Mouse (Mus musculus): Measurements from ENCODE around the gene Lhx5. TPM values are rescaled to one million over a fixed set of nuclear protein-coding genes. Genes with fewer than 3 reads are reported as not detected.

The Lhx5 gene
- polyA plus RNA-seq, 1 experiment from 2014 or later, result 3.1 TPM

GRCm38 (mm10) chr5:120424039-120424438 lies 7.5 kb upstream of the Lhx5 start:
- H3K4me1 ChIP-seq, result peaks cover 8% of the 10 kb centered on the region
- H3K27ac ChIP-seq (replicated peaks), result no peak overlapping the region
- no peak overlapping the region for H3K4me3 ChIP-seq

DNA sequence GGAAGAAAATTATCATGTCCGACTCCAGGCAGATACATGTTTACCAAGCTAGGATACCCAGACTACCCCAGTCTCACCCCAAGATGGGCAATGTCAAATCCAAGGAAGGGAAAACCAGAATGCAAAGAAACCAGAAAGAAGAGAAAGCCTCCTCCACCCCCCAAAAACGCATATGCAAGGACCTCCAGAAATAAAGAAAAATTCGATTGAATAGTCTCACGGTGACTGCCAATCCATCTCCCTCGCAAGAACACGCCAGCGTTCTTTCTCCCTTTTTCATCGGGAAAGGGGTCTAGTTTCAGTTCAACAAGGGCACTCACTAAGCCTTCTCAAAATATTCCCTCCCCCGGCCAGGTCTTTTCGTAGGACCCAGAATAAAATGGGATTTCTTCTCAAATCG lies 6.8 kb upstream of the Lhx5 start:
- H3K4me1 ChIP-seq, result peaks cover 8% of the 10 kb centered on the region
- no peaks in the 10 kb centered on the region for H3K36me3 ChIP-seq (replicated peaks)
- H3K27me3 ChIP-seq (replicated peaks; ENCODE audit: low read depth, poor library complexity, severe bottlenecking), result peaks cover 97% of the 10 kb centered on the region
- peak; percentile 9 for DNase-seq (ENCODE audit: low spot score)
- no peak overlapping the region for H3K27ac ChIP-seq (replicated peaks)
- no peak overlapping the region for H3K4me3 ChIP-seq
- WGBS, result 1% methylated on average over 11 of the region's 11 CpGs
- no peaks in the 10 kb centered on the region for H3K9me3 ChIP-seq

More at GRCm38 (mm10) chr5:120424039-120424438, 7.5 kb upstream of the Lhx5 start:
- 1% methylated on average over 19 of the region's 19 CpGs for WGBS
- H3K27me3 ChIP-seq (replicated peaks; ENCODE audit: low read depth, poor library complexity, severe bottlenecking), result peaks cover 96% of the 10 kb centered on the region
- DNase-seq (ENCODE audit: low spot score), result peak; percentile 90
- no peaks in the 10 kb centered on the region for H3K9me3 ChIP-seq
- no peaks in the 10 kb centered on the region for H3K36me3 ChIP-seq (replicated peaks)

GRCm38 (mm10) chr5:120425711-120426110 lies 5.8 kb upstream of the Lhx5 start:
- H3K4me3 ChIP-seq, result peak overlapping the region; percentile 13; the same call in 1 of the 2 replicates
- H3K4me1 ChIP-seq, result peaks cover 8% of the 10 kb centered on the region
- H3K36me3 ChIP-seq (replicated peaks), result no peaks in the 10 kb centered on the region
- peaks cover 99% of the 10 kb centered on the region for H3K27me3 ChIP-seq (replicated peaks; ENCODE audit: low read depth, poor library complexity, severe bottlenecking)
- no peaks in the 10 kb centered on the region for H3K9me3 ChIP-seq
- no peak overlapping the region for H3K27ac ChIP-seq (replicated peaks)
- 0% methylated on average over 20 of the region's 20 CpGs for WGBS
- DNase-seq (ENCODE audit: low spot score), result peak; percentile 14

GRCm38 (mm10) chr5:120426572-120426971 lies 4.9 kb upstream of the Lhx5 start:
- Histone ChIP-seq H3K36me3 (replicated peaks) (no peaks in the 10 kb centered on the region), H3K27me3 (replicated peaks; ENCODE audit: low read depth, poor library complexity, severe bottlenecking) (peaks cover 100% of the 10 kb centered on the region), H3K9me3 (no peaks in the 10 kb centered on the region), H3K4me1 (peaks cover 16% of the 10 kb centered on the region), H3K4me3 (no peak overlapping the region), H3K27ac (replicated peaks) (no peak overlapping the region)
- peak; percentile 22 for DNase-seq (ENCODE audit: low spot score)
- WGBS, result 2% methylated on average over 10 of the region's 10 CpGs

DNA sequence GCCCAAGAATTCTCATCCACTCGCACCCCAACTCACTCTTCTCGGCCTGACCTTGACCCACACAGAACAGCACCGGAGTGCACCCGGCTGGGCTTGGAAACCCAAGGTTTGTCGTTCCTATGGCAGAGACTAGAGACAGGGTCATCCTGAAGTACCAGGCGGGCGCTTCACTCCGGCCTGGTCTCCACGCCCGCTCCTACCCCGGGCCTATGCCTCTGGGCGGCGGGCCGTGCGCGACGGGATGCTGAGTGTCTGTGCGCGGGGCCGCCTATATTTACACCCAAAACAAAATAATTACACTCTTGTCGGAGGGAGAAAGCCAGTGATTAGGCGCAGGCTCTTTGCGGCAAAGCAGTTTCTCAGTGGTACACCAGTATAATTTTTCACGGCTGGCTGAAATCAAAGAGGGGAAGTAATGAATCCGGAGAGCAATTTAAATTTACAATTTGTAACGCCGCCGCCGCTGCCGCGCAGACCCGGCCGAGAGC lies 4.0 kb upstream of the Lhx5 start:
- H3K36me3 ChIP-seq (replicated peaks), result no peaks in the 10 kb centered on the region
- H3K27ac ChIP-seq (replicated peaks), result no peak overlapping the region
- no peaks in the 10 kb centered on the region for H3K9me3 ChIP-seq
- peak; percentile 49 for DNase-seq (ENCODE audit: low spot score)
- under 1% methylated on average over 33 of the region's 33 CpGs for WGBS
- peak overlapping the region; percentile 31 for H3K4me3 ChIP-seq
- H3K4me1 ChIP-seq, result peaks cover 24% of the 10 kb centered on the region
- H3K27me3 ChIP-seq (replicated peaks; ENCODE audit: low read depth, poor library complexity, severe bottlenecking), result peaks cover 100% of the 10 kb centered on the region

- peaks cover 100% of the 10 kb centered on the region for H3K27me3 ChIP-seq (replicated peaks; ENCODE audit: low read depth, poor library complexity, severe bottlenecking)
- no peaks in the 10 kb centered on the region for H3K36me3 ChIP-seq (replicated peaks)
- peak; percentile 27 for DNase-seq (ENCODE audit: low spot score)
- H3K4me3 ChIP-seq, result peak overlapping the region; percentile 31; the same call in 1 of the 2 replicates
- H3K4me1 ChIP-seq, result peaks cover 25% of the 10 kb centered on the region
- H3K9me3 ChIP-seq, result no peaks in the 10 kb centered on the region
- WGBS, result 3% methylated on average over 21 of the region's 21 CpGs
- H3K27ac ChIP-seq (replicated peaks), result no peak overlapping the region
These were observed 3.2 kb upstream of the Lhx5 start for GRCm38 (mm10) chr5:120428189-120428838.

DNA sequence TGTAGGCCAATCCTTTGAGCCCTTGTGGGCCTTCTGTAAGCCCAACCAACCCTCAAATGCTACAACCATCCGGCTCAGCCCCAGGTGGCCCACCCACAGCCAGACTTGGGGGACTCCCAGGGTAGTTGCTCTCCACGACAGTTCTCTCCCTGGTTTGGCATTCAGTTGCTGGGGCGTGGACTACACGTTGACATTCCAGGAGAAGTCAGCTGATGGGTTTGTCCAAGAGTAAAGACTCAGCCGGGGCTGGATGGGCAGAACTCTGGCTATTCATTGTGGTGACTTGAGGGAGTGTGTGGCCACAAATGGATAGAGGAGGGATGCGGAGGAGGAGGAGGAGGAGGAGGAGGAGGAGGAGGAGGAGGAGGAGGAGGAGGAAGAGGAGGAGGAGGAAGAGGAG lies 2.5 kb upstream of the Lhx5 start:
- Histone ChIP-seq H3K27me3 (replicated peaks; ENCODE audit: low read depth, poor library complexity, severe bottlenecking) (peaks cover 100% of the 10 kb centered on the region), H3K27ac (replicated peaks) (no peak overlapping the region), H3K9me3 (no peaks in the 10 kb centered on the region), H3K4me1 (peaks cover 30% of the 10 kb centered on the region), H3K4me3 (no peak overlapping the region), H3K36me3 (replicated peaks) (no peaks in the 10 kb centered on the region)
- 2% methylated on average over 5 of the region's 6 CpGs for WGBS
- DNase-seq (ENCODE audit: low spot score), result peak; percentile 28

DNA sequence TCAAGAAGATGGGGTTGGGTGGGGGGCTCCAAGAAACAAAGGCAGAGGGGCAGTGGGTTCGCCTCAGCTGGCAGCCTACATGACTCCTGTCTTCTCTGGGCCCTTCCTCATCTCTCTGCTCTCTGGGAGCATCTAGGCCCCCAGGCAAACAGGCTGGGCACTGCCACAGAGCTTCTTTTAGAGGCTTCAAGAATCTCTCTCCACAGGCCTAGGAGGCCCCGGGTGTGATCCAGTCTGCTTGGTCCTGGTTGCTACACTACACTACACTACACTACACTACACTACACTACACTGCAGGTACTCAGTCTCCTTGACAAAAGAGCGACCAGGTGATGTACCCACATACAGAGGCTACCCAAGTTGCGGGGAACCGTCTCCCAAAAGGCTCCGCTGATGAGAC lies 1.8 kb upstream of the Lhx5 start:
- peak overlapping the region; percentile 14; the same call in 1 of the 2 replicates for H3K4me3 ChIP-seq
- WGBS, result 5% methylated on average over 6 of the region's 6 CpGs
- H3K4me1 ChIP-seq, result peaks cover 30% of the 10 kb centered on the region
- peak; percentile 24 for DNase-seq (ENCODE audit: low spot score)
- no peak overlapping the region for H3K27ac ChIP-seq (replicated peaks)
- no peaks in the 10 kb centered on the region for H3K36me3 ChIP-seq (replicated peaks)
- peaks cover 100% of the 10 kb centered on the region for H3K27me3 ChIP-seq (replicated peaks; ENCODE audit: low read depth, poor library complexity, severe bottlenecking)
- H3K9me3 ChIP-seq, result no peaks in the 10 kb centered on the region

- peak; percentile 60 for DNase-seq (ENCODE audit: low spot score)
- Histone ChIP-seq H3K4me3 (peak overlapping the region; percentile 43), H3K36me3 (replicated peaks) (no peaks in the 10 kb centered on the region), H3K9me3 (no peaks in the 10 kb centered on the region), H3K27ac (replicated peaks) (no peak overlapping the region), H3K4me1 (peaks cover 39% of the 10 kb centered on the region), H3K27me3 (replicated peaks; ENCODE audit: low read depth, poor library complexity, severe bottlenecking) (peaks cover 100% of the 10 kb centered on the region)
- under 1% methylated on average over 30 of the region's 30 CpGs for WGBS
These were observed 407 bp upstream of the Lhx5 start for GRCm38 (mm10) chr5:120431001-120431583.

DNA sequence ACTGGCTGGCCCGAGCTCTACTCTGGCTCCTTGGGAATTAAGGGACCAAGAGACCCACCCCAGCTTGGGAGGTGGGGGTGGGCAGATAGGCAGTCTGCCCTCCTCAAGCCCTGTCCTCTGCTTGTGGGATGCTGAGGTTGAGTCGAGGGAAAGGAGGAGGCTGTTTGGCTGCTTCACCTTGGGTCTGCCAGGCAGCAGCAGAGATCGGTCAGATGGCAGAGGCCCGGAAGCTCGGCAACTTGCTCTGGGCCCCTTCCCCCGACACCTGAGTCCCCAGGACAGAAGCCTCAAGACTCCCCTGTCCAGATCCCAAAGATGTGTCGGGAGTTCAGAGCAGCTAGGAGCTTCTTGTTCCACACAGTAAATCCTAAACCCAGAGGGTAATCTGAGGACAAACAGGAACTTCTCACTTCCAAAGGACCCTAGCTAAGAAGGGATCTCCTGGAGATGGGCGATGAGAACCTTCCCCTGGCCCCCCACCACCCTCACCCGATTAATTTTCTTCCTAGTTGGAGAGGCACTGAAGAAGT lies 1.1 kb downstream of the Lhx5 start:
- under 1% methylated on average over 9 of the region's 9 CpGs for WGBS

DNA sequence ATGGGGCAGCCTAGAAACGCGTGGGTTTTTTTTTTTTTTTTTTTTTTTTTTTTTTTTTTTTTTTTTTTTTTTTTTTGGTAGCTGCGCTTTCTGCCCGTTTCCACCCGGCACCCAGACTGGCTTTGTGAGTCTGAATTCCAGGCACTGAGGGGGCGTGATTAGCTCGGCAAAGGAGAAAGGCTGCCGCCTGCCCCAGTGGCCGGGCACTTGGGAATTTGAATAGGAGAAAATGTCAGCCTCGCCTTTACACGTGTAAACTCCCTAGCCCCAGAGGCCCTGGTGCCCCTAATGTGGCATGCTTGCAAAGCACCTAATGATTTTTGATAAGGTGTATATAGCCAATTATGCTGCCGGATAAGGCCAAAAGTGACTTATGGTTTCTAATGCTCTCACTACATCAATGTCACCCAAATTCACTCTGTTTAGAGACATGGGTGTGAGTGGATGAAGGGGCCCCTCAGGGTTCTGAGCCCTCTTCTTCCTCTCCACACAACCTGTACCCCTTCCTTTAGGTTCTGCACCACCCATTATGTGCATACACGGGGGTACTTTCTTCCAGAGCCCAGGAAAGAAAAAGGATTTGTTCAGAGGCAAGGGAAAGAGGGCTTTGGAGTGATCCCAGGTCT lies 1.7 kb downstream of the Lhx5 start:
- H3K27ac ChIP-seq (replicated peaks), result no peak overlapping the region; the same call in 1 of the 2 replicates
- peaks cover 50% of the 10 kb centered on the region for H3K4me1 ChIP-seq
- H3K4me3 ChIP-seq, result peak overlapping the region; percentile 56
- peaks cover 100% of the 10 kb centered on the region for H3K27me3 ChIP-seq (replicated peaks; ENCODE audit: low read depth, poor library complexity, severe bottlenecking)
- H3K9me3 ChIP-seq, result no peaks in the 10 kb centered on the region
- peak; percentile 46 for DNase-seq (ENCODE audit: low spot score)
- no peaks in the 10 kb centered on the region for H3K36me3 ChIP-seq (replicated peaks)
- WGBS, result under 1% methylated on average over 13 of the region's 13 CpGs

More for the DNA sequence above, 1.1 kb downstream of the Lhx5 start:
- Histone ChIP-seq H3K27ac (replicated peaks) (no peak overlapping the region; the same call in 1 of the 2 replicates), H3K9me3 (no peaks in the 10 kb centered on the region), H3K36me3 (replicated peaks) (no peaks in the 10 kb centered on the region), H3K4me1 (peaks cover 48% of the 10 kb centered on the region), H3K4me3 (peak overlapping the region; percentile 43), H3K27me3 (replicated peaks; ENCODE audit: low read depth, poor library complexity, severe bottlenecking) (peaks cover 100% of the 10 kb centered on the region)
- peak; percentile 54 for DNase-seq (ENCODE audit: low spot score)

- Histone ChIP-seq H3K4me1 (peaks cover 56% of the 10 kb centered on the region), H3K9me3 (no peaks in the 10 kb centered on the region), H3K27me3 (replicated peaks; ENCODE audit: low read depth, poor library complexity, severe bottlenecking) (peaks cover 100% of the 10 kb centered on the region), H3K36me3 (replicated peaks) (no peaks in the 10 kb centered on the region), H3K27ac (replicated peaks) (no peak overlapping the region), H3K4me3 (peak overlapping the region; percentile 56)
- WGBS, result 3% methylated on average over 21 of the region's 21 CpGs
- DNase-seq (ENCODE audit: low spot score), result peak; percentile 42
These were observed 2.8 kb downstream of the Lhx5 start for GRCm38 (mm10) chr5:120434231-120434735.
